Mouse (Mus musculus) cerebellum, adult 2 months (tissue): Measurements from ENCODE around the gene Tgfb2. TPM values are rescaled to one million over a fixed set of nuclear protein-coding genes. Genes with fewer than 3 reads are reported as not detected.

Source experiments
- DNase-seq, 2 experiments: peaks; one replicate each; pipeline ENCODE4 v3.0.0; 2021
- H3K27ac ChIP-seq: fragments of 200-500 bp; 2 replicates; pipeline ENCODE4 v1.5.1; 2012; ENCODE audit warnings: low read length, control low read depth, inconsistent platforms; ENCODE audit not compliant: insufficient read depth
- H3K27me3 ChIP-seq: fragments of 200-500 bp; 2 replicates; pipeline ENCODE4 v1.6.1; 2012; ENCODE audit warnings: inconsistent platforms, mild to moderate bottlenecking, low read length, moderate library complexity; ENCODE audit not compliant: control insufficient read depth, insufficient read depth
- H3K4me1 ChIP-seq: fragments of 200-500 bp; 2 replicates; pipeline ENCODE4 v1.6.1; 2011; ENCODE audit warnings: low read length; ENCODE audit not compliant: control insufficient read depth, insufficient read depth
- H3K4me3 ChIP-seq: fragments of 200-500 bp; replicated peaks from 2 replicates; pipeline ENCODE3; 2011; ENCODE audit warnings: mild to moderate bottlenecking, low read depth, low read length, control low read depth; ENCODE audit not compliant: insufficient read depth
- CTCF ChIP-seq: fragments of 200-500 bp; IDR thresholded peaks from 2 replicates; pipeline ENCODE4 v1.5.1; 2011; ENCODE audit warnings: low read depth, mild to moderate bottlenecking, control low read depth, low read length, moderate library complexity, borderline replicate concordance; ENCODE audit not compliant: insufficient read depth
- POLR2A ChIP-seq: fragments of 200-500 bp; IDR thresholded peaks from 2 replicates; pipeline ENCODE4 v1.6.1; 2011; ENCODE audit warnings: low read length, control low read depth, borderline replicate concordance; ENCODE audit not compliant: insufficient read depth
- WGBS: fragments of 180-500 bp; shearing (Covaris S2); methylation state at CpG from one replicate; pipeline ENCODE4 v1.1.7; 2018; 5-methylcytosine and 5-hydroxymethylcytosine counted together
- polyA plus RNA-seq: library from polyadenylated mRNA; depleted of rRNA; stranded (reverse); fragments of >200 nt; gene quantifications from 2 replicates; pipeline ENCODE4 v1.2.3, GENCODE M21; 2012

The Tgfb2 gene
- polyA plus RNA-seq, 1 experiment, result 4.0 TPM

DNA sequence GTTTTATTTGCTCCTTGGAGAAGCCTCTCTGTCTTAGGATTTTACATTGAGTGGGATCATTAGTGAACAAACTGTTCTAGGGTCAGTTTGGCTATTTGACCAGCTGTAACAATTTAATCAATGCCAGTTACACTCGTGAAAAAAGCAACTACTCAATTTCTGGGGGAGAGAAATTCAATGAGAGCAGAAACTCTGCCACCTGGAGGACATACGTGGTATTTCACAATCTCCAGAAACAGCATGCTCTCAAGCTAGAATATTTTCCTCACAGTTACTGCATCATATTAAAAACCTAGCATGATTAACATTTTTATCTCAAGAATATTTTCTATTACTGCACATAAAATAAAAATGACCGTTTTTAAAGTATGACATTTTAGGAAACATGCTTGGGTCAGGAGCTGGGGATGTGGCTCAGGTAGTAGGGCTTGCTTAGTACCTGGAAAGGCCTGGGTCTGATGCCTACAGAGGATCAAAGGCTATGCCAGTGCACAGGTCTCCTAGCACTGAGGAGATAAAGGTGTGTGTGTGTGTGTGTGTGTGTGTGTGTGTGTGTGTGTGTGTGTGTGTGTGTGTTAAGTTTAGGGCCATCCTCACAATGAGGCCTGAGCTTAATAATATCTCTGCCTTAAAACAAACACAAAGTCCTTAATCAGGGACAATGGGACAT, 7.1 kb upstream of the Tgfb2 start:
- Histone ChIP-seq H3K4me3 (no peak overlapping the region), H3K27ac (no peak overlapping the region), H3K27me3 (no peaks in the 10 kb centered on the region), H3K4me1 (no peaks in the 10 kb centered on the region)
- peak; percentile 45; the same call in 1 of the 2 replicates for TF ChIP-seq CTCF
- TF ChIP-seq POLR2A, result no peak
- peak in 1 of 2 experiments; percentile 18 for DNase-seq
- under 1% methylated on average over 3 of the region's 3 CpGs for WGBS

- TF ChIP-seq POLR2A (no peak), CTCF (no peak)
- Histone ChIP-seq H3K4me3 (peak overlapping the region; percentile 41), H3K27ac (no peak overlapping the region), H3K27me3 (no peaks in the 10 kb centered on the region), H3K4me1 (peaks cover 3% of the 10 kb centered on the region; the same call in 1 of the 2 replicates)
- under 1% methylated on average over 62 of the region's 65 CpGs for WGBS
- peak; percentile 20 to 35 for DNase-seq
Observed at GRCm38 (mm10) chr1:186705203-186705914, 430 bp downstream of the Tgfb2 start.

GRCm38 (mm10) chr1:186703980-186704701, 1.6 kb downstream of the Tgfb2 start:
- whole genome bisulfite sequencing, result 1% methylated on average over 36 of the region's 36 CpGs
- no peak for TF ChIP-seq POLR2A
- TF ChIP-seq CTCF, result no peak
- Histone ChIP-seq H3K4me3 (peak overlapping the region; percentile 28), H3K4me1 (peaks cover 3% of the 10 kb centered on the region; the same call in 1 of the 2 replicates), H3K27ac (no peak overlapping the region), H3K27me3 (no peaks in the 10 kb centered on the region)
- peak in 1 of 2 experiments; percentile 31 for DNase-seq

DNA sequence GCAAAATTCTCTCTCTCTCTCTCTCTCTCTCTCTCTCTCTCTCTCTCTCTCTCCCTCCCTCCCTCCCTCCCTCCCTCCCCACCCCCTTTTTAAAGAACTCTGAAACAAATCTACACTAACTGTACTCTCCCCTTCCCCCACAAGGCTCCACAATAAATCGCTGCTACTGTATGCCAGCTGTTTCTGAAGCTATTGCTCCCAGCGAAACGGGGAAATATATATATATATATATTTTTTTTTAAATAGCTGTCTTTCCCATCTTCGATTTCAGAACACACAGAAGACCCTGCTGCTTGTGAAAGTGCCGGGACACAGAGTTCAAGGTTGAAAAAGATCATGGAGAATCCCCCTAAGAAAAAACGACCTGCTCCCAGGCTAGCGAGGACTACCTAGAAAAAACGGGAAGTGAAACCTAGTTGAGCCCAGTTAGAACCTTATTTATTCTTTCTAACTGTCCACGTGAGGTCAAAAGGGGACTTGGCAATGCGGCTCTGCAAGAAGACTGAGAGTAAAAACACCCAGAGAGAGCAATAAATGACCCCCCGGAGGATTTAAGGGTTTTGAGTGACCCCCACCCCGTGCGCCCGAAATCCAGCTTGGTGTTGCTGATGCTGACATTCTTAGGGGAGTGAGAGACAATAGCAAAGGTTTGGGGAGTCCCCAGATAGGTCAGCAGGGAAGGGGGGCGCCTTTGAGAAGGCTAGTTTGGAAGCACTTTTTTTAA, 2.4 kb downstream of the Tgfb2 start:
- Histone ChIP-seq H3K4me3 (no peak overlapping the region), H3K4me1 (peaks cover 3% of the 10 kb centered on the region; the same call in 1 of the 2 replicates), H3K27me3 (no peaks in the 10 kb centered on the region), H3K27ac (no peak overlapping the region)
- WGBS, result 2% methylated on average over 15 of the region's 15 CpGs
- no peak for DNase-seq
- TF ChIP-seq CTCF (no peak), POLR2A (no peak)

GRCm38 (mm10) chr1:186702391-186703255, 3.2 kb downstream of the Tgfb2 start:
- no peak overlapping the region for H3K4me3 ChIP-seq
- WGBS, result 25% methylated on average over 15 of the region's 15 CpGs
- H3K27me3 ChIP-seq, result no peaks in the 10 kb centered on the region
- no peak for TF ChIP-seq POLR2A
- TF ChIP-seq CTCF, result no peak
- H3K27ac ChIP-seq, result no peak overlapping the region
- peaks cover 3% of the 10 kb centered on the region; the same call in 1 of the 2 replicates for H3K4me1 ChIP-seq
- no peak for DNase-seq

GRCm38 (mm10) chr1:186701206-186701905, 4.4 kb downstream of the Tgfb2 start:
- no peak overlapping the region for H3K4me3 ChIP-seq
- H3K27ac ChIP-seq, result no peak overlapping the region
- H3K27me3 ChIP-seq, result no peaks in the 10 kb centered on the region
- WGBS, result 68% methylated on average over 8 of the region's 8 CpGs
- peaks cover 3% of the 10 kb centered on the region; the same call in 1 of the 2 replicates for H3K4me1 ChIP-seq
- no peak for DNase-seq
- TF ChIP-seq POLR2A, result no peak
- TF ChIP-seq CTCF, result no peak
